Mouse (Mus musculus): ENCODE results near the gene Hist1h2bm.
"Not testable (repeated sequence)": the region's sequence is repeated elsewhere in the genome, so short reads cannot be mapped to it uniquely, and the experiment has no call there.

Hist1h2bm gene

GRCm38 (mm10) chr13:21754294-21755001 is 32.6 kb downstream of the Hist1h2bm start:
- in situ Hi-C loops (cut with MboI; ENCODE audit: low pct_unique_long_range_greater_than_20kb in 1 of 2, low sequenced_read_pairs in 2 of 2, unreplicated experiment in 1 of 2) = not testable (repeated sequence)

DNA sequence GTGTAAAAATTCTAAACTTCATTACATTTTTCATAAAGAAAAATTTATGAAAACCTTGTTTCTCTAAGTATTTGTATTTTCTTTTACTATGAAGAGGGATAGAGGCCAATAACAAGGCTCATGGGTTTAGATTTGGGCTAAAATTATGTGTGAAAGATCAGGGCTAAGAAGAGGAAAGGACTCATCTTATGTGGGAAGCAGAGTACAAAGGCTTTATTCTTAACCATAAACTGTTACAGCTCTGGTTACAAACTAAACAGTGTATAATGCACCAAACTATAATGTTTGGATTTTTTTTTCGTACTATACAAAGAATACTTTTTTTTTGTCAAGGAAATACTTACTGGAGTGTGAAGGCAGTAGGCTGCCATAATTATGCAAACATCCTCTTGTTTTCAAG is 33.9 kb downstream of the Hist1h2bm start:
- in situ Hi-C loops (cut with MboI; ENCODE audit: low pct_unique_long_range_greater_than_20kb in 1 of 2, low sequenced_read_pairs in 2 of 2, unreplicated experiment in 1 of 2) = no loop called here

Data from mouse embryonic stem cell (cell line).